Comparison of ENCODE assay signal across 9 mouse cellular contexts in genomic region chr12:71906582-71907267, GRCm38 (mm10).
A peak's percentile ranks its signal among the peaks of the same experiment; 100 is the strongest.
DNase-seq lines count a peak whose midpoint lies in the region; ATAC-seq and TF ChIP-seq lines count a peak whose summit lies in the region.
"Had no signal": no experiment of that assay in that cellular context is flagged by ENCODE, and none has a peak within 500 bp of the region (broad histone marks: within the 10 kb centered on the region; RNA-seq: fewer than 3 reads in every experiment).

No protein-coding gene starts in this region.

- no peaks in the 10 kb centered on the region for H3K27me3 ChIP-seq in forebrain, embryonic 11.5 days (ENCODE audit: control insufficient read depth, insufficient read depth, low read length)
- H3K27me3 ChIP-seq in forebrain, embryonic 10.5 days (ENCODE audit: poor library complexity, severe bottlenecking): no peaks in the 10 kb centered on the region
- no peaks in the 10 kb centered on the region for H3K27me3 ChIP-seq in limb, embryonic 14.5 days (ENCODE audit: control insufficient read depth, insufficient read depth, low read length)
- H3K27me3 ChIP-seq in stomach, embryonic 16.5 days (ENCODE audit: control insufficient read depth, insufficient read depth, low read length): no peaks in the 10 kb centered on the region
- H3K27me3 ChIP-seq: liver, embryonic 13.5 days had no signal

- ATAC-seq in forebrain, embryonic 11.5 days (replicated peaks; ENCODE audit: low FRiP score): 0 out of 2 replicates have a peak, but pooled peaks have one; percentile 21
- ATAC-seq in limb, embryonic 14.5 days (ENCODE audit: low FRiP score, low read depth): peak; percentile 72
- ATAC-seq in stomach, embryonic 16.5 days (ENCODE audit: insufficient read depth, low FRiP score): peak; percentile 52; the same call in 1 of the 2 replicates

- H3K9ac ChIP-seq in forebrain, embryonic 11.5 days (ENCODE audit: low read length): no peak overlapping the region
- no peak overlapping the region for H3K9ac ChIP-seq in limb, embryonic 14.5 days (ENCODE audit: low read depth, low read length, severe bottlenecking)
- no peak overlapping the region for H3K9ac ChIP-seq in stomach, embryonic 16.5 days (ENCODE audit: low read length)
- H3K9ac ChIP-seq: liver, embryonic 13.5 days had no signal

- H3K4me3 ChIP-seq in forebrain, embryonic 11.5 days (ENCODE audit: low read depth, low read length): no peak overlapping the region
- H3K4me3 ChIP-seq in forebrain, embryonic 10.5 days: no peak overlapping the region
- H3K4me3 ChIP-seq in limb, embryonic 14.5 days (replicated peaks; ENCODE audit: low read length): no peak overlapping the region
- no peak overlapping the region for H3K4me3 ChIP-seq in stomach, embryonic 16.5 days (replicated peaks; ENCODE audit: low read length)
- H3K4me3 ChIP-seq: liver, embryonic 13.5 days had no signal

- no peak for TF ChIP-seq POLR2A in limb, embryonic 14.5 days (IDR thresholded peaks at IDR 0.05; ENCODE audit: borderline replicate concordance, extremely low read depth, insufficient read depth, insufficient read length)

- no peak overlapping the region for H3K27ac ChIP-seq in forebrain, embryonic 11.5 days (ENCODE audit: low read depth, low read length)
- H3K27ac ChIP-seq in forebrain, embryonic 10.5 days: no peak overlapping the region
- 0 out of 2 replicates have a peak overlapping the region, but pooled peaks have one; percentile 43 for H3K27ac ChIP-seq in limb, embryonic 14.5 days (replicated peaks; ENCODE audit: low read depth, low read length)
- peak overlapping the region; percentile 79; the same call in 1 of the 2 replicates for H3K27ac ChIP-seq in stomach, embryonic 16.5 days (ENCODE audit: low read length)
- H3K27ac ChIP-seq: liver, embryonic 13.5 days had no signal

- H3K9me3 ChIP-seq in forebrain, embryonic 11.5 days (ENCODE audit: control insufficient read depth, low read length): no peaks in the 10 kb centered on the region
- H3K9me3 ChIP-seq in forebrain, embryonic 10.5 days: no peaks in the 10 kb centered on the region
- H3K9me3 ChIP-seq in limb, embryonic 14.5 days (ENCODE audit: control insufficient read depth, low read length): no peaks in the 10 kb centered on the region
- H3K9me3 ChIP-seq in stomach, embryonic 16.5 days (replicated peaks; ENCODE audit: control insufficient read depth, low read length): no peaks in the 10 kb centered on the region
- H3K9me3 ChIP-seq: liver, embryonic 13.5 days had no signal

- DNase-seq in forebrain, embryonic 11.5 days (ENCODE audit: low spot score): peak; percentile 48
- no peak for DNase-seq in forebrain, embryonic 10.5 days (ENCODE audit: extremely low spot score, low spot score)
- peak; percentile 32 for DNase-seq in urinary bladder, postnatal 14 days (ENCODE audit: low spot score)
- no peak for DNase-seq in urinary bladder, postnatal 10 days (ENCODE audit: low spot score)
- peak; percentile 32 for DNase-seq in limb, embryonic 14.5 days (ENCODE audit: low spot score)
- DNase-seq in urinary bladder, adult 2 months (ENCODE audit: low spot score): no peak
- no peak for DNase-seq in layer of hippocampus, postnatal 14 days (ENCODE audit: low spot score in 2 of 2)
- DNase-seq: liver, embryonic 13.5 days had no signal

- H3K36me3 ChIP-seq in forebrain, embryonic 11.5 days (ENCODE audit: control insufficient read depth, insufficient read depth, low read length): no peaks in the 10 kb centered on the region
- peaks cover 17% of the 10 kb centered on the region for H3K36me3 ChIP-seq in forebrain, embryonic 10.5 days (replicated peaks)
- no peaks in the 10 kb centered on the region for H3K36me3 ChIP-seq in limb, embryonic 14.5 days (ENCODE audit: control insufficient read depth, insufficient read depth, low read length)
- H3K36me3 ChIP-seq in stomach, embryonic 16.5 days (ENCODE audit: control insufficient read depth, insufficient read depth, low read length): no peaks in the 10 kb centered on the region

- H3K4me1 ChIP-seq in forebrain, embryonic 11.5 days (replicated peaks; ENCODE audit: control insufficient read depth, insufficient read depth, low read length): no peaks in the 10 kb centered on the region
- peaks cover 15% of the 10 kb centered on the region for H3K4me1 ChIP-seq in forebrain, embryonic 10.5 days
- H3K4me1 ChIP-seq in limb, embryonic 14.5 days (ENCODE audit: control insufficient read depth, insufficient read depth, low read length): peaks cover 14% of the 10 kb centered on the region
- peaks cover 23% of the 10 kb centered on the region for H3K4me1 ChIP-seq in stomach, embryonic 16.5 days (ENCODE audit: control insufficient read depth, insufficient read depth, low read length)

- H3K4me2 ChIP-seq in forebrain, embryonic 11.5 days (ENCODE audit: low read depth, low read length, severe bottlenecking): no peak overlapping the region
- no peak overlapping the region for H3K4me2 ChIP-seq in limb, embryonic 14.5 days (replicated peaks; ENCODE audit: low read depth, low read length, severe bottlenecking)
- H3K4me2 ChIP-seq in stomach, embryonic 16.5 days (ENCODE audit: low read depth, low read length): no peak overlapping the region
- H3K4me2 ChIP-seq: liver, embryonic 13.5 days had no signal

- WGBS in forebrain, embryonic 11.5 days: 78% methylated on average over 12 of the region's 12 CpGs
- WGBS in forebrain, embryonic 10.5 days: 88% methylated on average over 12 of the region's 12 CpGs
- WGBS in limb, embryonic 14.5 days: 86% methylated on average over 12 of the region's 12 CpGs
- 76% methylated on average over 12 of the region's 12 CpGs for WGBS in stomach, embryonic 16.5 days

Comparison
In these comparisons a context has a peak if more than half of its experiments do, and no peak if none do; other contexts are left out.
1. DNase-seq: peak in forebrain, embryonic 11.5 days (single experiment), urinary bladder, postnatal 14 days (single experiment) and limb, embryonic 14.5 days (single experiment); none in forebrain, embryonic 10.5 days (single experiment), urinary bladder, postnatal 10 days (single experiment), urinary bladder, adult 2 months (single experiment) and layer of hippocampus, postnatal 14 days (0 of 2).
2. ATAC-seq: peak in every context shown above with its lines; median percentile 72 in limb, embryonic 14.5 days; 52 in stomach, embryonic 16.5 days; 21 in forebrain, embryonic 11.5 days.
3. H3K27ac ChIP-seq: peak in limb, embryonic 14.5 days (single experiment) and stomach, embryonic 16.5 days (single experiment); none in forebrain, embryonic 11.5 days (single experiment) and forebrain, embryonic 10.5 days (single experiment).